Mouse (Mus musculus) liver, embryonic 16.5 days (tissue): ENCODE measurements around the gene Hecw2. TPM values are rescaled to one million over a fixed set of nuclear protein-coding genes. Genes with fewer than 3 reads are reported as not detected.

Experiments
- ATAC-seq: fragments of 200-750 bp; cut with Nextera tagmentation; 2 replicates; pipeline ENCODE4 v1.8.0; 2017; ENCODE audit warnings: low read depth, mild to moderate bottlenecking, moderate number of reproducible peaks, moderate library complexity
- H3K27ac ChIP-seq: fragments of 300-500 bp; sonication (generic); 2 replicates; pipeline ENCODE4 v1.5.1; 2014; ENCODE audit warnings: mild to moderate bottlenecking, low read length
- H3K27me3 ChIP-seq: fragments of 300-500 bp; sonication (generic); 2 replicates; pipeline ENCODE4 v1.6.1; 2014; ENCODE audit warnings: low read depth, low read length, mixed read lengths; ENCODE audit not compliant: control insufficient read depth, insufficient read depth
- H3K36me3 ChIP-seq: fragments of 300-500 bp; sonication (generic); 2 replicates; pipeline ENCODE4 v1.6.1; 2014; ENCODE audit warnings: mild to moderate bottlenecking; ENCODE audit not compliant: control insufficient read depth, insufficient read depth
- H3K4me1 ChIP-seq: fragments of 300-500 bp; sonication (generic); 2 replicates; pipeline ENCODE4 v1.6.1; 2014; ENCODE audit warnings: low read depth, low read length, mixed read lengths; ENCODE audit not compliant: control insufficient read depth
- H3K4me2 ChIP-seq: fragments of 300-500 bp; sonication (generic); 2 replicates; pipeline ENCODE4 v1.6.1; 2014; ENCODE audit warnings: low read depth, low read length, mixed read lengths
- H3K4me3 ChIP-seq: fragments of 300-500 bp; sonication (generic); 2 replicates; pipeline ENCODE4 v1.5.1; 2014; ENCODE audit warnings: low read depth, mild to moderate bottlenecking, low read length
- H3K9ac ChIP-seq: fragments of 300-500 bp; sonication (generic); 2 replicates; pipeline ENCODE4 v1.6.1; 2014; ENCODE audit warnings: low read depth, low read length
- H3K9me3 ChIP-seq: fragments of 300-500 bp; sonication (generic); replicated peaks from 2 replicates; pipeline ENCODE4 v1.6.1; 2016; ENCODE audit warnings: low read length; ENCODE audit not compliant: control insufficient read depth
- WGBS: fragments of 180-500 bp; shearing (Covaris S2); extraction: QIAGEN DNeasy Blood & Tissue Kit; methylation state at CpG from one replicate; pipeline ENCODE4 v1.1.7; 2014; ENCODE audit not compliant: insufficient replicate concordance; 5-methylcytosine and 5-hydroxymethylcytosine counted together
- polyA plus RNA-seq: library from polyadenylated mRNA; unstranded; fragments of >200 nt; fragmentation: Nextera tagmentation; extraction: Ambion mirVana; gene quantifications from 2 replicates; pipeline ENCODE4 v1.2.1, GENCODE M21; 2015

The Hecw2 gene
- polyA plus RNA-seq, 1 experiment from 2014 or later: 0.51 TPM

DNA sequence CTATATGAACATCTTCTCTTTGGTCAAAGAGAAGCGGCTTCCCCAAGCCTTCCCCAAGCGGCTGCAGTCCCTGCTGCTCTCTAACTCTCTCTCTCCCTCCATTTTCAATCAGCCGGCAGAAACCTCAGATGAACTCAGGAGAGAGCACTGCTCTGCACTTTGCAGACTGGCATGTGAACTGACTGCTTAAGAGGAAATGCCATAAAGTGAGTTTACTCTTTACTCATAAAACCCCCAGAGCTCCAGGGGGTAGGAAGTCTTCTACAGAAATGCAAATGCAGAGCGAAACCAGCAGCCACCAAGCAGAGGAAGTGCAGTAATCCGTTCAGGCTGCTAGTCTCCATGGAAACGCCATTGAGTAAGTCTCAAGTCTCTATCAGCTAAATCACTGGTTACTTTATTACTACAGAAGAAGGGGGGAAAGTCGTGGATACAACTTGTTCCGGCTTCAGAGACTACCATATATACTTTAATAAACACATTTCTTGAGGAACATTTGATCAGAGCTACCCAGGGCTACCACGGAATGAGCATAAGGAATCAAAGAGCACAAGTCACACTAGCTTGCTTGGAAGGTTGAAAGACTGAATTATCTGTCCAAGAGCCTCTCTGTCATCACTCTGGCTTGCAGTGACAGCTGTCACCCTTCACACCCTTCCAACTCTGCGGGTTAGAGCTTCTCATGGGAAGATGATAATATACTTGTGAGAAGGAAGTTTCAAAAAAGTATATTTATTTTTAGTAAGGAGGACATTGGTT is 371.1 kb downstream of the Hecw2 start:
- H3K4me2 ChIP-seq: 0 out of 2 replicates have a peak overlapping the region, but pooled peaks have one; percentile 20
- H3K4me1 ChIP-seq: no peaks in the 10 kb centered on the region
- H3K36me3 ChIP-seq: no peaks in the 10 kb centered on the region
- ATAC-seq: peak; percentile 48; the same call in 1 of the 2 replicates
- no peak overlapping the region for H3K9ac ChIP-seq
- H3K9me3 ChIP-seq: no peaks in the 10 kb centered on the region
- no peaks in the 10 kb centered on the region for H3K27me3 ChIP-seq
- 5% methylated on average over 10 of the region's 10 CpGs for WGBS
- H3K27ac ChIP-seq: peak overlapping the region; percentile 74
- 0 out of 2 replicates have a peak overlapping the region, but pooled peaks have one; percentile 26 for H3K4me3 ChIP-seq

DNA sequence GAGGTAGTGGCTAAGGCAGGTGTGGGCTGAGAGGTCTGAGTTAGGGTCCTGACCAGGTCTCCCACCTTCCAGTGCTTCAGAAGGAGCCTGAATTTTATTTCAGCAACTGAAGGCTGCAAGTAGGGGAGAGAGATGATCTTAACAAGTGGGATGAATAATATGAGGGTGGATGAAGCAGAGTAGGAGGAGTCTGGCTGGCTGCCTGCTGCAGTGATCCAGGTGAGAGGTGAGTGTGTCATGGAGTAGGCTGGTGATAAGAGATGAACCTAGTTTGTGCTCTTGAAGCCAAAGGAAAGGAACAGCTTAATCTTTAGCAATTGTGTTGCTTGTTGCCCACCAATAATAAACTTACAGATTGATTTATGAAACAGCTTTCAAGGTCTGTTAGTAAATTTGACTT is 373.0 kb downstream of the Hecw2 start:
- no peaks in the 10 kb centered on the region for H3K4me1 ChIP-seq
- no peak overlapping the region for H3K9ac ChIP-seq
- H3K36me3 ChIP-seq: no peaks in the 10 kb centered on the region
- H3K4me2 ChIP-seq: no peak overlapping the region
- ATAC-seq: no peak
- no peak overlapping the region for H3K4me3 ChIP-seq
- H3K9me3 ChIP-seq: no peaks in the 10 kb centered on the region
- H3K27ac ChIP-seq: no peak overlapping the region
- no peaks in the 10 kb centered on the region for H3K27me3 ChIP-seq

GRCm38 (mm10) chr1:53820041-53820632 is 374.8 kb downstream of the Hecw2 start:
- no peak for ATAC-seq
- Histone ChIP-seq H3K27ac (no peak overlapping the region), H3K36me3 (no peaks in the 10 kb centered on the region), H3K4me1 (no peaks in the 10 kb centered on the region), H3K4me2 (no peak overlapping the region), H3K4me3 (no peak overlapping the region), H3K9ac (no peak overlapping the region), H3K27me3 (no peaks in the 10 kb centered on the region), H3K9me3 (no peaks in the 10 kb centered on the region)
- WGBS: 48% methylated on average over 5 of the region's 5 CpGs

DNA sequence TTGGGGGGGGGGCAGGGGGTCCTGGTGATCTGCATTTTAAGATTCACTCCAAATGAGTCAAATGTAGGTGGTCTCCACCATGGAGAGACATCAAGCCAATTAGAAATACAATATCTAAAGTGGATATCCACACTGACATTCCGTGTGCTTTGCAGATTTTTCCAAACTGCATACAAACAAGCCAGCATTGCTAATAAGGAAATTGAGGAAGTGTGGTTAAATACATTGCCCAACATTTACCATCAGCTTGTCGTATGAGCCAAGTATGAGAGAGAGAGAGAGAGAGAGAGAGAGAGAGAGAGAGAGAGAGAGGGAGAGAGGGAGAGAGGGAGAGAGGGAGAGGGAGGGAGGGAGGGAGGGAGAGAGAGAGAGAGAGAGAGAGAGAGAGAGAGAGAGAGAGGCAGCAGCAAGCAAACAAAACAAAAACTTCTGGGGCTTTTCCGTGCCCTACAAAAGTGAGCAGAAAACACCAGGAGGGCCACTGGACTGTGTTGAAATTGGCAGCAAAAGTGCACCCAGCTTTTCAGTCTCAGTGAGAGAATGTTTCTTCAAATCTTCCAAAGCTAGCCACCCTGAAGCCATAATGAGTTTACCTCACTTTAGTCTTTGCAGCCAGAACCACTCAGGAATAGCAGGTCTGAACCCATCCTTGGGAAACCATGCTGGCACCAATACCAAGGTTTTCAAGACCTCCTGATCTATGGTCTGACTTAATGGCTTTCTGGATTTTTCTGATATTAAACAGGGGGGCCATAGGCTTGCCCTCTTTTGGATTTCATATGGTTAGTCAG is 376.7 kb downstream of the Hecw2 start:
- Histone ChIP-seq H3K27me3 (no peaks in the 10 kb centered on the region), H3K9me3 (no peaks in the 10 kb centered on the region), H3K9ac (no peak overlapping the region), H3K4me3 (no peak overlapping the region), H3K4me1 (no peaks in the 10 kb centered on the region), H3K4me2 (no peak overlapping the region), H3K36me3 (no peaks in the 10 kb centered on the region), H3K27ac (no peak overlapping the region)
- 34% methylated on average over 3 of the region's 3 CpGs for WGBS
- ATAC-seq: no peak

DNA sequence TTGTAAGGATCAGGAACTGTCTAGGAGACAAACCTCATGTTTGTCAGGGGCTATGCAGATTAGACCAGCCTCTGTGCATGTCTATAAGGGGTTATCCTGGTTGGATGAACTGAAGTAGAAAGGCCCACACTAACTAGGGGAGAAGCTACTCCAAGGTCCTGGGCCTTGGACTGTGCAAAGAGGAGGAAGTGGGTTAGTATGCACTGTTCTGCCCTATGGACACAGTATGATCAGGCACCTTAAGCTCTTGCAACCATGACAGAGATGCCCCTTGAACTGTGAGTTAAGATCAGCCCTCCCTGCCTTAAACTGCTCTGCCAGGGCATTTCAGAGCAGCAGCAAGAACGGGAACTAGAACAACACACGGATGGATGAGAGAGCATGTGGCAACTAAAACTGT is 378.6 kb downstream of the Hecw2 start:
- H3K4me3 ChIP-seq: no peak overlapping the region
- H3K4me1 ChIP-seq: no peaks in the 10 kb centered on the region
- WGBS: 59% methylated on average over 2 of the region's 2 CpGs
- H3K36me3 ChIP-seq: no peaks in the 10 kb centered on the region
- no peak for ATAC-seq
- no peaks in the 10 kb centered on the region for H3K9me3 ChIP-seq
- no peak overlapping the region for H3K27ac ChIP-seq
- H3K9ac ChIP-seq: no peak overlapping the region
- H3K4me2 ChIP-seq: no peak overlapping the region
- no peaks in the 10 kb centered on the region for H3K27me3 ChIP-seq

GRCm38 (mm10) chr1:53814077-53814705 is 380.8 kb downstream of the Hecw2 start:
- H3K9me3 ChIP-seq: no peaks in the 10 kb centered on the region
- 44% methylated on average over 2 of the region's 2 CpGs for WGBS
- H3K4me1 ChIP-seq: no peaks in the 10 kb centered on the region
- no peaks in the 10 kb centered on the region for H3K36me3 ChIP-seq
- H3K27ac ChIP-seq: no peak overlapping the region
- no peak overlapping the region for H3K4me2 ChIP-seq
- H3K27me3 ChIP-seq: no peaks in the 10 kb centered on the region
- no peak overlapping the region for H3K4me3 ChIP-seq
- H3K9ac ChIP-seq: no peak overlapping the region
- ATAC-seq: no peak

DNA sequence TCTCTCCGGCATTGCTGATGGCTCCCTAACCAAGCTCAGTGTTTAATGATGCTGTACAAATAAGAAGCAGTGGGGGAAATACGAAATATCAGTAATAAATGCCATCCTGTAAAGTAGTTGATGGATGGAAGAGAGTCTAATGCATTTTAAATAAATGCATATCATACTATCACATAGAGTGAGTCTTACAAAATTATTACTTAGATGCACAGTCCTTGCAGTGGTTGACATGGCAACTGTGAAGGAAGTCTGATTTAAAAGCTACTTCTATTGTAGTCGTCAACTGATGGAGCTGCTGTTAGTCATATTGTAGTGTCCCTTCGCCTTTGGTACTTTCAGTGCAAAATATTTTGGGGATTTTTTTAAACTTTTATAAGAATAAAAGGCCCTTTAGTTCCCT is 383.0 kb downstream of the Hecw2 start:
- no peaks in the 10 kb centered on the region for H3K27me3 ChIP-seq
- no peaks in the 10 kb centered on the region for H3K9me3 ChIP-seq
- WGBS: 57% methylated on average over 4 of the region's 4 CpGs
- no peaks in the 10 kb centered on the region for H3K36me3 ChIP-seq
- no peak overlapping the region for H3K4me2 ChIP-seq
- no peak for ATAC-seq
- H3K9ac ChIP-seq: no peak overlapping the region
- H3K27ac ChIP-seq: no peak overlapping the region
- H3K4me3 ChIP-seq: no peak overlapping the region
- no peaks in the 10 kb centered on the region for H3K4me1 ChIP-seq

- Histone ChIP-seq H3K4me3 (no peak overlapping the region), H3K27me3 (no peaks in the 10 kb centered on the region), H3K9me3 (no peaks in the 10 kb centered on the region), H3K4me2 (no peak overlapping the region), H3K9ac (no peak overlapping the region), H3K36me3 (no peaks in the 10 kb centered on the region), H3K4me1 (no peaks in the 10 kb centered on the region), H3K27ac (no peak overlapping the region)
- WGBS: 47% methylated on average over 2 of the region's 2 CpGs
- ATAC-seq: no peak
These were observed 386.7 kb downstream of the Hecw2 start for GRCm38 (mm10) chr1:53808229-53808628.
